Mouse (Mus musculus) cortical plate, adult 2 months (tissue): ENCODE measurements around the gene Muc1.

ENCODE experiments used
- CTCF ChIP-seq: fragments of 200-500 bp; IDR thresholded peaks from 2 replicates; pipeline ENCODE4 v1.5.1; 2011; ENCODE audit warnings: mild to moderate bottlenecking, control low read depth, low read length; ENCODE audit not compliant: insufficient read depth; ENCODE audit errors: extremely low read depth
- POLR2A ChIP-seq: fragments of 200-500 bp; IDR thresholded peaks from 2 replicates; pipeline ENCODE4 v1.6.1; 2011; ENCODE audit warnings: mild to moderate bottlenecking, low read length, control low read depth; ENCODE audit not compliant: insufficient read depth; ENCODE audit errors: extremely low read depth

GRCm38 (mm10) chr3:89225918-89226317 is 2.9 kb upstream of the Muc1 start:
- TF ChIP-seq POLR2A (0 out of 2 replicates have a peak, but pooled peaks have one; percentile 27), CTCF (no peak)
